Mouse (Mus musculus) kidney, adult 10 weeks (tissue): ENCODE measurements around the gene Egfl7. TPM values are rescaled to one million over a fixed set of nuclear protein-coding genes. Genes with fewer than 3 reads are reported as not detected.

Experiments
- polyA plus RNA-seq: library from polyadenylated mRNA; stranded (reverse); fragments of 350-450 nt; fragmentation: Illumina TruSeq; extraction: RNeasy Lipid Tissue Mini Kit (QIAGEN cat#74804); gene quantifications from one replicate; pipeline ENCODE4 v1.2.3, GENCODE M21; 2014; ENCODE audit warnings: low read depth, low replicate concordance

The Egfl7 gene
- 6.6 TPM for polyA plus RNA-seq

DNA sequence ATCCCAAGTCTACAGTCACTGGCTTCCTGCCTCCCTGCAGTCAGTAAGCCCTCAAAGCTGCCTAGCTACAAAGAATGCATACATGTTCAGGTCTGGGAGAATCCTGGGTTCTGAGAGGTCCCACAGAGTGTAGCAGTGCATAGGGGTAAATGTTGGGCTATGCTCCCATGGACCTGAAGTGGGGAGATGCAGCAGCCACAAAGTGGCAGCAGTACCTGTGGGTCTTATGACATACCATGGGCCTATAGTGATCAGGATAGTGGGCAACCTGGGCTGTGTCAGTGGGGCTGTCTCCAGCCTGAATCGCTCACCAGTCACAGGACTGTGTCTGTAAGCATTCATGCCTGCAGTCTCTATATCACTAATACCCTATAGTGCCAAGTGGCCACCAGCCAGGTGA, at the start of gene Egfl7:
Gene Egfl7 (plus strand): TSS at position 301 of the 400 bp plus-strand sequence.

DNA sequence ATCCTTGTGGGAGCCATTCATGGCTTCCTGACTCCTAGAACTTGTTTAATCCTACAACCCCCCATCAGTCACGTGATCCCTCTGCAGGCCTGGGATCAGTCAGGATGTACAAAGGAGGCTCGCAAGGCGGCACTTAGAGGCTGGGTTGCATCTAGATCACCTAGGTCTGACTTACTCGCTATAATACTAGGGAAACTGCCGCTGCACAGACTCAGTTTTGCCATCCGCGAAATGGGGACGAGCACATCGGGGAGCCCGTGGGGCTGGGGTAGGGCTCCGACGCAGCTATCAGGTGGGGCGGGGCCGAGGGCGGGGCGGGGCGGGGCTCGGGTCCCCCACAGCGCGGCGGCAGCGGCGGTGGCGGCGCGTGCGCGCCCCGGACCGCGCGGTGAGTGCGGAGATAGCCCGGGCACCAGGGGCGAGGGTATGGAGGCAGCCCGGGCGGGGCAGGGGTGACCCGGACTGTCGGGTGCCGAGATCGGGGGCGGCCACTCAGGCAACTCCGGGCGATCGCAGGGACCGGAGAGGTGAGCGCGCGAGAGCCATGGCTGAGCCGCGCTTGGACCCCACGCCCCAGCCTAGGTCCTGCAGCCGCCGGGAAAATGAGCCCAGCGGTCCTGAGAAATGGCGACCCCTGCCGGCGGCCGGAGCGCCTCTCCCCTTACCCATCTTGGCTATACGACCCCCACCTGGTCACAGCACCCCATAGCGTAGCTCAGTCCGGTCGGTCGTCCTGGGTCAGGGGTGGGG, 6.7 kb downstream of the Egfl7 start, which contains the start of gene Gm20532:
Gene Gm20532 (plus strand): TSS at position 346 of the 750 bp plus-strand sequence.

DNA sequence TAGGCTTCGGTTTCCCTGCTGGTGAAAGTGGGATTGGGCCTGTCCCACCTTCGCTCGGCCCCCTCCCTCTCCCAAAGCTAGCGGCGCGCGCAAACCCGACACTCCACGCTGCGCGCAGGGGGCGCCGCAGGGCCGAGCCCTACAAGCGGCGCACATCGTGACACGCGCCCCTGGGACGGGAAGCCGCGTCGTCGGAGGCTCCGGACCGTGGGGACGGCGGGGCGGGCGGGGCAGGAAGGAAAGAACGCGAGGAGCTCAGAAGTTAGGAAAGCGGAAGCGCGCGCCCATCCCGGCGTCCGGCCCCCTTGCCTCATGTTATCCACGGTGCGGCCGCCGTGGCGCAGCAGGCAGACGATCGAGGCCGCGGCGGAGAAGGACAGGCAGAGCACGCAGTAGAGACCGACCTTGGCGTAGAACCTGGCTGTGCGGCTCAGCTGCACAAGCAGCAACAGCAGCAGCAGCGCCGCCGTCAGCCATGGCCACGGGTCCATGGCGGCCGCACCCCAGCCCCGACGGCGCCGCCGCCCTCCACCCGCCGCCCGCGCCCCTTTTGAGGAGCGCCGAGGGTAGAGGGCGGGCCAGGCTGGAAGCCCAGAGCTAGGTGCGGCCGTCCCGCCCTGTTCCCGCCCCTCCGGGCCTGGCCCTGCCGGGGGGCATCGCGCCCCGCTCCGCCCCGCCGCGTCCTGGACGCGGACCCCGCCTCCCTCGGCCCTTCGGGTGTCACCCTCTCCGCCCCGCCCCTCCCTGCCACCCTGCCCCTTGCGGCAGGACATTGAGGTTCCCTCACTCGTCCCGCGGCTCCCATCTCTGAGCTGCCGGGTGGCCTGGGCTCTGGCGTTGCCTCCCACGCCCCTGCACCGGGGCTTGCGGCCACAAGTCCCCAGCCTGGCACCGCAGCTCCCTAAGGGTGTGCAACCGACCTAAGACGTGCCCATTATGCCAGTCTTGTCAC, 24.2 kb downstream of the Egfl7 start, which contains the start of gene Agpat2:
Gene Agpat2 (minus strand): TSS at position 698 of the 952 bp plus-strand sequence.

DNA sequence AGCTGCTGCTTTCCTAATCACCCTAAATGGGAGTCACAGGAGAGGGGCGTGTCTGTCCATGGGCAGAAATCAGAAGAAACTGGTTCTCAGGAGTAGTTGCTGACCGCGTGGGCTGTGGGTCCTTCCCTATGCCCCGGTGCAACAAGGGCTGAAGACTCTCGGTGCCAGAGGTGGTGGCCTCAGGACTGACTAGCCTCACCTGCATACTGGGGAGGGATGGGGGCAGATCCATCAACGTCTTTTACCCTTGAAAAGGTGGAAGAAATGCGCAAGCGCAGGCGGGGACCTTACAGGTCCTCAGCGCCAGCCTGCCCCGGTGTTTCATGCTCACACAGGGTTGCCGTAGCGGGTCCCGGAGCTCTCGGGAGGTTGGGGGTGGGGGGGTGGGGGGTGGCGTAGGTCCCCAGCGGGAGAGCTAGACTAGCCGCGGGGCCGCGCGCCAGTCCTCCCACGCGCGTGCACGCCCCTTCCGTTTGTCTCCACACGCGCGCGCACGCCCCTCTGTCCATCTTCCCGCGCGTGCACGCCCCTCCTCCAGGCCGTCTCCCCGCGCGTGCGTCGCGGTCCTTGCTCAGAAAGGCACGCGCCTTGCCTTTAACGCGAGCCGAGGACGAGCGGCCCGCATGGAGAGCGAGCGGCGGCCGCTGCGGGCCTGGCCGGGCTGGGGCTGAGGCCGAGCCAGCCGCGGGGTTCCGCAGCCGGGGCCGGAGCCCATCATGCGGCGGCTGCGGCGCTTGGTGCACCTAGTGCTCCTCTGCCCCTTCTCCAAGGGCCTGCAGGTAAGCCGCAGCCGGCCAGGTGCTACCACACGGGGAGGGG, 48.3 kb downstream of the Egfl7 start, which contains the start of gene Fam69b:
Gene Fam69b (plus strand): TSS at position 537 of the 819 bp plus-strand sequence.

Other genes starting within 250 kb of the Egfl7 start
- gene Dnlz, start 227.9 kb upstream of the Egfl7 start, polyA plus RNA-seq, result 1.3 TPM
- gene Card9, start 219.1 kb upstream of the Egfl7 start, polyA plus RNA-seq, result not detected
- gene Snapc4, start 199.4 kb upstream of the Egfl7 start, polyA plus RNA-seq, result 3.8 TPM
- gene Entr1, start 190.7 kb upstream of the Egfl7 start, polyA plus RNA-seq, result 34.3 TPM
- gene Pmpca, start 190.7 kb upstream of the Egfl7 start, polyA plus RNA-seq, result 136 TPM
- 10.9 TPM for gene Inpp5e, start 170.8 kb upstream of the Egfl7 start, polyA plus RNA-seq
- 44.5 TPM for gene Sec16a, start 134.8 kb upstream of the Egfl7 start, polyA plus RNA-seq
- 1.1 TPM for gene Notch1, start 63.4 kb upstream of the Egfl7 start, polyA plus RNA-seq
- gene Gm20532, start 6.6 kb downstream of the Egfl7 start, polyA plus RNA-seq, result not detected
- 2.1 TPM for gene Agpat2, start 24.4 kb downstream of the Egfl7 start, polyA plus RNA-seq
- not detected for gene Fam69b, start 48.4 kb downstream of the Egfl7 start, polyA plus RNA-seq
- not detected for gene Lcn4, start 91.3 kb downstream of the Egfl7 start, polyA plus RNA-seq